Mouse (Mus musculus): Measurements from ENCODE around the gene 4933409G03Rik. TPM values are rescaled to one million over a fixed set of nuclear protein-coding genes. Genes with fewer than 3 reads are reported as not detected.
"Not testable (repeated sequence)": the region's sequence is repeated elsewhere in the genome, so short reads cannot be mapped to it uniquely, and the experiment has no call there.

4933409G03Rik gene
- not detected in 2 replicates for total RNA-seq (2017)

GRCm38 (mm10) chr2:68582113-68582512 lies at the start of gene 4933409G03Rik:
Gene 4933409G03Rik (plus strand): TSS chr2:68582413.
- no peak for ATAC-seq (ENCODE audit: extremely low read depth, insufficient number of reproducible peaks, low FRiP score, poor library complexity, severe bottlenecking)

- no peak for ATAC-seq (ENCODE audit: extremely low read depth, insufficient number of reproducible peaks, low FRiP score, poor library complexity, severe bottlenecking)
These were observed 38.0 kb upstream of the 4933409G03Rik start for GRCm38 (mm10) chr2:68544190-68544589.

GRCm38 (mm10) chr2:68560821-68561220 lies 21.4 kb upstream of the 4933409G03Rik start:
- no peak for ATAC-seq (ENCODE audit: extremely low read depth, insufficient number of reproducible peaks, low FRiP score, poor library complexity, severe bottlenecking)

- ATAC-seq (ENCODE audit: extremely low read depth, insufficient number of reproducible peaks, low FRiP score, poor library complexity, severe bottlenecking): no peak
These were observed 18.9 kb upstream of the 4933409G03Rik start for GRCm38 (mm10) chr2:68563331-68563730.

- no peak for ATAC-seq (ENCODE audit: extremely low read depth, insufficient number of reproducible peaks, low FRiP score, poor library complexity, severe bottlenecking)
These were observed 13.9 kb upstream of the 4933409G03Rik start for GRCm38 (mm10) chr2:68568361-68568760.

GRCm38 (mm10) chr2:68572340-68572739 lies 9.9 kb upstream of the 4933409G03Rik start:
- ATAC-seq (ENCODE audit: extremely low read depth, insufficient number of reproducible peaks, low FRiP score, poor library complexity, severe bottlenecking): no peak

GRCm38 (mm10) chr2:68592765-68593164 lies 10.6 kb downstream of the 4933409G03Rik start:
- ATAC-seq (ENCODE audit: extremely low read depth, insufficient number of reproducible peaks, low FRiP score, poor library complexity, severe bottlenecking): no peak

- ATAC-seq (ENCODE audit: extremely low read depth, insufficient number of reproducible peaks, low FRiP score, poor library complexity, severe bottlenecking): not testable (repeated sequence)
These were observed 74.0 kb downstream of the 4933409G03Rik start, which contains the start of gene 4932414N04Rik for GRCm38 (mm10) chr2:68656186-68656585. Gene 4932414N04Rik (plus strand): TSS chr2:68656486.

Other genes starting within 250 kb of the 4933409G03Rik start
- gene Stk39, start 110.1 kb upstream of the 4933409G03Rik start, total RNA-seq (2017): 2.8 and 3.6 TPM in 2 replicates
- gene 4932414N04Rik, start 74.1 kb downstream of the 4933409G03Rik start, total RNA-seq (2017): not detected in 2 replicates